Mouse (Mus musculus) cortical plate, adult 2 months (tissue): Measurements from ENCODE around the gene Unc13a. TPM values are rescaled to one million over a fixed set of nuclear protein-coding genes. Genes with fewer than 3 reads are reported as not detected.

ENCODE experiments used
- H3K27ac ChIP-seq: fragments of 200-500 bp; 2 replicates; pipeline ENCODE4 v1.5.1; 2012; ENCODE audit warnings: low read length, control low read depth, inconsistent platforms; ENCODE audit not compliant: insufficient read depth
- H3K4me1 ChIP-seq: fragments of 200-500 bp; 2 replicates; pipeline ENCODE4 v1.6.1; 2011; ENCODE audit warnings: low read length; ENCODE audit not compliant: control insufficient read depth, insufficient read depth
- H3K4me3 ChIP-seq: fragments of 200-500 bp; 2 replicates; pipeline ENCODE4 v1.5.1; 2011; ENCODE audit warnings: mild to moderate bottlenecking, low read length, control low read depth; ENCODE audit not compliant: insufficient read depth
- CTCF ChIP-seq: fragments of 200-500 bp; IDR thresholded peaks from 2 replicates; pipeline ENCODE4 v1.5.1; 2011; ENCODE audit warnings: mild to moderate bottlenecking, control low read depth, low read length; ENCODE audit not compliant: insufficient read depth; ENCODE audit errors: extremely low read depth
- POLR2A ChIP-seq: fragments of 200-500 bp; IDR thresholded peaks from 2 replicates; pipeline ENCODE4 v1.6.1; 2011; ENCODE audit warnings: mild to moderate bottlenecking, low read length, control low read depth; ENCODE audit not compliant: insufficient read depth; ENCODE audit errors: extremely low read depth
- polyA plus RNA-seq: library from polyadenylated mRNA; depleted of rRNA; stranded (reverse); fragments of >200 nt; gene quantifications from 2 replicates; pipeline ENCODE4 v1.2.3, GENCODE M21; 2012

The Unc13a gene
- polyA plus RNA-seq, 1 experiment, result 199 TPM

GRCm38 (mm10) chr8:71630761-71631160, 40.8 kb downstream of the Unc13a start:
- no peak overlapping the region for H3K4me3 ChIP-seq
- TF ChIP-seq CTCF (no peak), POLR2A (no peak)
- no peaks in the 10 kb centered on the region for H3K4me1 ChIP-seq
- H3K27ac ChIP-seq, result no peak overlapping the region

- TF ChIP-seq CTCF, result no peak
- TF ChIP-seq POLR2A, result no peak
- H3K27ac ChIP-seq, result no peak overlapping the region
- no peak overlapping the region; the same call in 1 of the 2 replicates for H3K4me3 ChIP-seq
- H3K4me1 ChIP-seq, result no peaks in the 10 kb centered on the region
Observed at GRCm38 (mm10) chr8:71629781-71630212, 41.8 kb downstream of the Unc13a start.

- Histone ChIP-seq H3K4me1 (no peaks in the 10 kb centered on the region), H3K27ac (0 out of 2 replicates have a peak overlapping the region, but pooled peaks have one; percentile 11), H3K4me3 (peak overlapping the region; percentile 15)
- no peak for TF ChIP-seq POLR2A
- no peak; the same call in 1 of the 2 replicates for TF ChIP-seq CTCF
Observed at GRCm38 (mm10) chr8:71629096-71629697, 42.4 kb downstream of the Unc13a start.

GRCm38 (mm10) chr8:71628396-71629095, 43.0 kb downstream of the Unc13a start:
- Histone ChIP-seq H3K4me1 (no peaks in the 10 kb centered on the region), H3K27ac (no peak overlapping the region), H3K4me3 (peak overlapping the region; percentile 15)
- TF ChIP-seq POLR2A (no peak), CTCF (no peak)

GRCm38 (mm10) chr8:71627265-71628099, 44.1 kb downstream of the Unc13a start:
- H3K27ac ChIP-seq, result no peak overlapping the region; the same call in 1 of the 2 replicates
- TF ChIP-seq CTCF (no peak), POLR2A (no peak)
- H3K4me3 ChIP-seq, result no peak overlapping the region
- H3K4me1 ChIP-seq, result no peaks in the 10 kb centered on the region

- no peak overlapping the region for H3K27ac ChIP-seq
- no peak overlapping the region for H3K4me3 ChIP-seq
- no peaks in the 10 kb centered on the region for H3K4me1 ChIP-seq
- TF ChIP-seq POLR2A (no peak), CTCF (no peak)
Observed at GRCm38 (mm10) chr8:71626753-71627152, 44.8 kb downstream of the Unc13a start.

GRCm38 (mm10) chr8:71625088-71625487, 46.5 kb downstream of the Unc13a start:
- no peaks in the 10 kb centered on the region for H3K4me1 ChIP-seq
- no peak overlapping the region for H3K27ac ChIP-seq
- TF ChIP-seq POLR2A (no peak), CTCF (no peak)
- H3K4me3 ChIP-seq, result no peak overlapping the region

- no peak overlapping the region for H3K27ac ChIP-seq
- H3K4me1 ChIP-seq, result no peaks in the 10 kb centered on the region
- no peak for TF ChIP-seq CTCF
- no peak overlapping the region for H3K4me3 ChIP-seq
Observed at GRCm38 (mm10) chr8:71619786-71620185, 51.8 kb downstream of the Unc13a start.

GRCm38 (mm10) chr8:71613418-71613817, 58.1 kb downstream of the Unc13a start:
- no peak overlapping the region for H3K4me3 ChIP-seq
- H3K4me1 ChIP-seq, result peaks cover 5% of the 10 kb centered on the region
- no peak for TF ChIP-seq POLR2A
- TF ChIP-seq CTCF, result no peak
- H3K27ac ChIP-seq, result no peak overlapping the region

- TF ChIP-seq POLR2A (no peak), CTCF (no peak)
- Histone ChIP-seq H3K4me1 (peaks cover 5% of the 10 kb centered on the region), H3K4me3 (peak overlapping the region; percentile 72; the same call in 1 of the 2 replicates), H3K27ac (no peak overlapping the region)
Observed at GRCm38 (mm10) chr8:71612141-71612540, 59.4 kb downstream of the Unc13a start.
